Mouse (Mus musculus): ENCODE data around the gene Kcnab2. TPM values are rescaled to one million over a fixed set of nuclear protein-coding genes. Genes with fewer than 3 reads are reported as not detected.
A peak's percentile ranks its signal among the peaks of the same experiment; 100 is the strongest.

Kcnab2 gene
- polyA plus RNA-seq, 1 experiment from 2014 or later: 16.6 TPM

DNA sequence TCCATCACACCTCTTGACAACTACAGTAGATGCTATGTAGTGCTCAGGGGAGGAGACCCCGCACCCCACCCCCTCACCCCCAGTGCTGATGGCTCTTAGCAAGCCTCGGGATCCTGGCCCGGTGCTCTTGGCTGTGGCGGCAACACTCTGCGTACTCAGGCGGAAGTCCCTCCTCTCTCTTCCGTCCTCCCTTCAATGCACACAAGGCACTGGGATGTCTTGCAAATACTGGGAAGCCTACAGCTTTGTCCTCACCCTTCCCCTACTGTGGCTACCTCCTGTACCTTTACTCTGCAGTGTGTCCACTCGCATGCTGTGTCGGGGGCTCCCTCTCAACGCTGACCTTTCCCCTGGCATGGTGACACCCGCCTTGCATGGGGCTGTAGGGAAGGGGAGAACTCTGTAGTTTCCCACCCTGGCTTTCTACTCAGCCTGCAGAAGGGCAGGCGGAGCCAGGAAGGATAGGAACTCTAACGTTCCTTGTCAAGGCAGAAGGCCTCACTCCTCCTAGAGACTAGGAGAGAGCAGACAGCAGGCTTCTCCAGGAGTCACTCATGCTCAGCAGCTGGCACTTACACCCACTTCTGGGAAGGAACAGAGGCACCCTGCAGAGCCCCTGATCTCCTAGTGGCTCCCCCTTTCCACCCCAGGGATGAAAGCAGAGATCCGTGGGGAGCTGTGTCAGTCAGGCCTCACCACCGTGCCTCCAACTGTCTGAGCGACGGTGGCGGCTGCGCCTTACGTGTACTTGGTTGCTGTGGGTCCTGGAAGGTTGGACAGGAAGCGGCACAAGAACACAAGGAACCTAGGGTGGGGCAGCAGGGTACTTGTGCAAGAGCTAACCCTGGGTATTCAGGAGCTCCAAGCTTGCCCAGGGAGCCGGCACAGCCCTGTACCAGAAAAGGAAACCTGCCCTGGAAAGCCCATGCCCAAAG lies 29.7 kb downstream of the Kcnab2 start:
- ATAC-seq (ENCODE audit: low FRiP score): no peak
- peaks cover 8% of the 10 kb centered on the region for H3K4me1 ChIP-seq
- H3K27ac ChIP-seq: no peak overlapping the region
- no peaks in the 10 kb centered on the region for H3K27me3 ChIP-seq
- H3K9me3 ChIP-seq: no peaks in the 10 kb centered on the region
- no peaks in the 10 kb centered on the region for H3K36me3 ChIP-seq (replicated peaks)
- WGBS: 85% methylated on average over 22 of the region's 22 CpGs
- H3K4me2 ChIP-seq: no peak overlapping the region
- no peak overlapping the region for H3K4me3 ChIP-seq (replicated peaks)
- H3K9ac ChIP-seq: no peak overlapping the region

DNA sequence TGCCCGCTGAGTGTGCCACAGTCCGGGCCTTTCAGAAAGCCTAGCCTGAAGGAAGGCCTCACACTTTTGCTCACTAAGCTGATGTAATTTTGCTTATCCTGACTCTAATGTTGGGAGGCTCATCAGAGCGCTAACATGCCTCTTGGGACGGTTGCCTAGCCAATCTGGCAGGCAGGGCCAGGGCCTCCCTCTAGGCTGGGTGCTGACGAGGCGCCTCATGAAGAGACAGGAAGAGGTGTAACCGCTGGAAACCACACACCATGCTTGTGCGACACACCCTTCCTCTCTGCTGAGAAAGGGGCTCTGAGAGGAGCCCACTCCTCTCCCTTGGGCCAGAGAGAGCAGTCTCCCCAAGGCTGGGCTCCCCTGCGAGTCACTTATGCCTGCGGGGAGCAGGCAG lies 31.5 kb downstream of the Kcnab2 start:
- Histone ChIP-seq H3K36me3 (replicated peaks) (no peaks in the 10 kb centered on the region), H3K4me2 (no peak overlapping the region), H3K9ac (no peak overlapping the region), H3K27ac (no peak overlapping the region), H3K4me3 (replicated peaks) (no peak overlapping the region), H3K4me1 (peaks cover 9% of the 10 kb centered on the region; the same call in 1 of the 2 replicates), H3K9me3 (no peaks in the 10 kb centered on the region), H3K27me3 (no peaks in the 10 kb centered on the region)
- ATAC-seq (ENCODE audit: low FRiP score): no peak
- WGBS: 88% methylated on average over 10 of the region's 10 CpGs

DNA sequence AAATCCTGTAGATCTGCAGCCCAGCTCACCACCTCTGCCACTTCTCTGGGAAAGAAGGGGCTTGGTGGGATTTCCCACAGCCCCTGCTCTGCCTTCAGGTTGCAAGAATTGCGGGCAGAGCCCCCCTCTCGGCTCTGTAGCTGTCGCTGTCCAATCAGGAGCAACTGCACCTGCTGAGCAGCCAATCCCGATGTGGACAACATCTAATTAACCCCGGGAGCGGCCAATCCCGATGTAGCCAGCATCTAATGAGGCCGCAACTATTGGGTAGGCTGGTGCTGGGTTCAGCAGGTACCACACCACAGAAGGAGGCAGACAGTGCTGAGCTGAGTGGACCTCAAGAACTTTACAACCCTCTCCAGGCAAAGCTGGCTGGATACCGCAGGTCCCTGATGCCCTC lies 36.1 kb downstream of the Kcnab2 start:
- no peaks in the 10 kb centered on the region for H3K9me3 ChIP-seq
- H3K4me2 ChIP-seq: no peak overlapping the region
- H3K4me1 ChIP-seq: peaks cover 9% of the 10 kb centered on the region; the same call in 1 of the 2 replicates
- ATAC-seq (ENCODE audit: low FRiP score): peak; percentile 61; the same call in 1 of the 2 replicates
- 0 out of 2 replicates have a peak, but pooled peaks cover 7% of the 10 kb centered on the region for H3K27me3 ChIP-seq
- H3K4me3 ChIP-seq (replicated peaks): no peak overlapping the region
- no peak overlapping the region for H3K9ac ChIP-seq
- no peak overlapping the region for H3K27ac ChIP-seq
- WGBS: 29% methylated on average over 9 of the region's 9 CpGs
- H3K36me3 ChIP-seq (replicated peaks): no peaks in the 10 kb centered on the region

DNA sequence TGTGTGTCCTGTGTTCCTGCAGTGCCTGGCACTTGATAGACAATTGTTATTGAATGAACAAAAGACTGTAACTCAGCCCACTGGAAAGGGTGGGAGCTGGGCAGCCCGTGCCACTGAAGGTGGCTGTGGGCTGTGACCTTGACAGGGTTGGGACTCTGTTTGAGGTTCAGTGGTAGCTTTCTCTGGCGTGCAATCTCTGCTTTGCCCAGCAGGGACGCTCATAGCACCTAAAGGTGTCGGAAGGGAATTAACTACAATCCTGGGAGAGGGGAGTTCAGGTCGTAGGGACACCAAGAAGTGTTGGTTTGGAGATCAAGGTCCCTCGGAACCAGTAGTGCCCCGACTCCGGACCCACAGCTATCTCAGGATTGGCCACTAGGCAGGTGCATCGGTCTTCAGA lies 36.8 kb downstream of the Kcnab2 start:
- ATAC-seq (ENCODE audit: low FRiP score): no peak
- H3K9ac ChIP-seq: no peak overlapping the region
- 59% methylated on average over 9 of the region's 9 CpGs for WGBS

DNA sequence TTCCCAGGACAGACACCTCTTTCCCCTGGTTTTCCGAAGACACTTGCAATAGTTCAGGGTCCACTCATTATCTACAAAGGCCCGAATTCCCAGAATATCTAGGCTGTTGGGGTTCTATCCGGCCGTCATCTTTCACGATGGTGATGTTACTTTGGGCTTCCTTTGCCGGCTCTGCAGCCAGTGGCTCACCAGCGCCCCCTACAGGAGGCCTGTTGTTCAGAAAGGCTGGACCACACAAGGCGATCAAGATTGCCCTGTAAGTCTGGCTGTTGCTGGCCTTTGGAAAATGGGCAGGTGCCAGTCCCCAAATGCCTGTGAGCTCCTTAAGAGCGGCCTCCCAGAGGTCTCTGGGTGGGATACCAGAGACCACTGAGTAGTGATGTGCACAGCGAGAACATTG lies 42.4 kb downstream of the Kcnab2 start:
- H3K27me3 ChIP-seq: peaks cover 16% of the 10 kb centered on the region
- 0 out of 2 replicates have a peak overlapping the region, but pooled peaks have one; percentile 0 for H3K27ac ChIP-seq
- H3K4me2 ChIP-seq: peak overlapping the region; percentile 53
- WGBS: 8% methylated on average over 10 of the region's 10 CpGs
- no peaks in the 10 kb centered on the region for H3K36me3 ChIP-seq (replicated peaks)
- peak overlapping the region; percentile 20 for H3K4me3 ChIP-seq (replicated peaks)
- ATAC-seq (ENCODE audit: low FRiP score): peak; percentile 71
- no peaks in the 10 kb centered on the region for H3K9me3 ChIP-seq
- peak overlapping the region; percentile 30; the same call in 1 of the 2 replicates for H3K9ac ChIP-seq
- peaks cover 6% of the 10 kb centered on the region; the same call in 1 of the 2 replicates for H3K4me1 ChIP-seq

More for the DNA sequence above, 36.8 kb downstream of the Kcnab2 start:
- Histone ChIP-seq H3K9me3 (no peaks in the 10 kb centered on the region), H3K36me3 (replicated peaks) (no peaks in the 10 kb centered on the region), H3K4me3 (replicated peaks) (no peak overlapping the region), H3K4me2 (no peak overlapping the region), H3K27ac (no peak overlapping the region), H3K27me3 (peaks cover 8% of the 10 kb centered on the region; the same call in 1 of the 2 replicates), H3K4me1 (peaks cover 9% of the 10 kb centered on the region; the same call in 1 of the 2 replicates)

DNA sequence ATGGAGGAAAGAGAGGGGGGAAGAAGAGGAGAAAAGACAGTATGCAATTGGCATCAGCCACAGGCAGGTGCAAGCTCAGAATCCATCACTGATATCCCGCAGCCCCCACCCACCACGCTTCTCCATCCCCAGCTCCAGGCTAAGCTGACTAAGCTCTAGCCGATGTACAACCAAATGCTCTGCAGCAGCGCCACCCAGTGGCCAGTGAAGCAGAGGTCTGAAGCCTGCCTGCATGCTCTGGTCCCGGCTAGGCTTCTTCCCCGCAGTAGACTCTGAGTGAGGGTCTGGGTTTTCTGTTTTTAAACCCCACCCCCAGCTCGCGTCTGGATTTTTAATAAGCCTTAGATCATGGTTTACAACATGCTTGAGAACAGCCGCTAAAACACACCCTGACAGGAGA lies 42.8 kb downstream of the Kcnab2 start:
- peak overlapping the region; percentile 53 for H3K4me2 ChIP-seq
- H3K9ac ChIP-seq: peak overlapping the region; percentile 30; the same call in 1 of the 2 replicates
- H3K27me3 ChIP-seq: peaks cover 14% of the 10 kb centered on the region
- H3K36me3 ChIP-seq (replicated peaks): no peaks in the 10 kb centered on the region
- no peaks in the 10 kb centered on the region for H3K9me3 ChIP-seq
- H3K27ac ChIP-seq: 0 out of 2 replicates have a peak overlapping the region, but pooled peaks have one; percentile 0
- peaks cover 6% of the 10 kb centered on the region; the same call in 1 of the 2 replicates for H3K4me1 ChIP-seq
- H3K4me3 ChIP-seq (replicated peaks): peak overlapping the region; percentile 20
- ATAC-seq (ENCODE audit: low FRiP score): peak; percentile 94
- WGBS: under 1% methylated on average over 9 of the region's 9 CpGs

DNA sequence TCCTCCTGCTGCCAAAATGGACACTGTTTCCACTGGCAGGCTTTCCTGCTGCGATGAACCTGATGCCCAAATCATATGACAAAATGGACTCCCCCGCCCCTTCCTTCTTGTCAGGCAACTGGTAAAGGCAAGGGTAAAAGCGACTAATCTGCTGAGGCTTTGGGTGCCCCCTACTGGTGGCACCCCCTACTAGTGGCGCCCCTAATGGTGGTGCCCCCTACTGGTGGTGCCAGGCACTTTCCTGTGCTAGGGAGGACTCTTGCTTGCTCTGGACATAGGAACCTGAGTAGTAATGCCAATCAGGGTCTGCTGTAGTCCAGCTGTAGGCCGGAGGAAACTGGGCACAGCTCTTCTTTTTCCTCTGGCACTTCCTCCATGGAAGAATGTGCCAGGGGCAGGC lies 45.4 kb downstream of the Kcnab2 start:
- Histone ChIP-seq H3K27me3 (peaks cover 9% of the 10 kb centered on the region), H3K4me3 (replicated peaks) (no peak overlapping the region), H3K4me1 (peaks cover 11% of the 10 kb centered on the region), H3K4me2 (no peak overlapping the region), H3K9me3 (no peaks in the 10 kb centered on the region), H3K27ac (no peak overlapping the region), H3K9ac (no peak overlapping the region), H3K36me3 (replicated peaks) (no peaks in the 10 kb centered on the region)
- WGBS: 58% methylated on average over 5 of the region's 5 CpGs
- ATAC-seq (ENCODE audit: low FRiP score): no peak

DNA sequence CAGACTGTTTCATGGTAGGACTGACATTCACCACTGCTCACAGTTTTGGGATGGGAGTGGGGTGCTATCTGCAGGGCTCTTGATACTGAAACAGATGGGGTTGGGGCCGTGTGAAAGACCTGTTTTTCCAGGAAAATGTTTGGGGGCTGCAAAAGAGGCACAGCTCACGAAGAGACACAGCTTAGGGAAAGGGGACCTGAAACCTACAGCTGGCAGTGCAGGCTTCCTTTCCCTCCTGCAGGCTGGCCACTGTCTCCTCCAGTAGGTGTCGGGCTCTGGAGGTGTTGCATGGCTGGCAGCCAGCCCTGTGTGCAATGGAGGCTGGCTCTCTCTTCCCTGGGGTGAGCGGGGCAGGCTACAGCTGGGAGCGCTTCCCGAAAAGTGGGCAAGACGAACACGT lies 49.4 kb downstream of the Kcnab2 start:
- Histone ChIP-seq H3K36me3 (replicated peaks) (no peaks in the 10 kb centered on the region), H3K4me1 (peaks cover 5% of the 10 kb centered on the region; the same call in 1 of the 2 replicates), H3K4me2 (no peak overlapping the region), H3K27me3 (no peaks in the 10 kb centered on the region), H3K9me3 (no peaks in the 10 kb centered on the region), H3K9ac (no peak overlapping the region), H3K27ac (no peak overlapping the region), H3K4me3 (replicated peaks) (no peak overlapping the region)
- no peak for ATAC-seq (ENCODE audit: low FRiP score)
- 58% methylated on average over 8 of the region's 8 CpGs for WGBS

DNA sequence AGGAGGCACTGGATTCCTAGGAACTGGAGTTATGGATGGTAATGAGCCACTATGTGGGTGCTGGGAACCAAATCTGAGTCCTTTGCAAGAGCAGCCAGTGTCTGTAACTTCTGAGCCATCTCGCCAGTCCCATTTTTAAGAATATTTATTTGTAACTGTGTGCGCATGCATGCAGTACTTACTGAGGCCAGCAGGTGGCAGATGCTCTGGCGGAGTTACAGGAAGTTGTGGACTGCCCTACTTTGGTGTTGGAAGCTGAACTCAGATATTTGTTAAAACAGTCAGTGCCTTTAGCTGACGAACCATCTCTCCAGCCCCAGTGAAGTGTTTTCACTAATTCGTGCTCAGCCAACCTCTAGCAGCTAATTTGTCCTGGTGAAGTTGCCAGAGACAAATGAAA lies 52.7 kb downstream of the Kcnab2 start:
- H3K36me3 ChIP-seq (replicated peaks): no peaks in the 10 kb centered on the region
- no peak overlapping the region for H3K4me3 ChIP-seq (replicated peaks)
- no peak overlapping the region for H3K9ac ChIP-seq
- H3K27me3 ChIP-seq: no peaks in the 10 kb centered on the region
- no peaks in the 10 kb centered on the region for H3K9me3 ChIP-seq
- ATAC-seq (ENCODE audit: low FRiP score): no peak
- peaks cover 6% of the 10 kb centered on the region; the same call in 1 of the 2 replicates for H3K4me1 ChIP-seq
- no peak overlapping the region for H3K4me2 ChIP-seq
- WGBS: 66% methylated on average over 5 of the region's 5 CpGs
- no peak overlapping the region for H3K27ac ChIP-seq

DNA sequence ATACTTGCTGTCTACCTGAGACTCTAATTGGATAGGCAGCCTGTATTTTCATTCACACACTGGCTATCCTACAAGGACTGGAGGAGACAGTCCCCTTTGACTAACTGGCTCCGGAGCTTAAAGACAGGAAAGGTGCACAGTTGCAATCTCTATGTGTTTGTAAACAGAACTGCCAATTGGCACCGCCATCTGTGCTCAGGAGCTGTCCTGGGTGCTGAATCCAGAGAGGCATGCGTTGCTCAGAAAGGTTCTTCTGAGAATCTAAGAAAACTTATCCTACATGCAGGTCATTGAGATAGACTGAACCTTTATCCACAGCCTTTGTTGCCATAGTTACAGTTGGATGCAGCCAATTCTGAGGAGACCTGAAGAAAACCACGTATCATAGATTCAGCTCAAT lies 53.3 kb downstream of the Kcnab2 start:
- no peaks in the 10 kb centered on the region for H3K9me3 ChIP-seq
- H3K27me3 ChIP-seq: no peaks in the 10 kb centered on the region
- peaks cover 12% of the 10 kb centered on the region; the same call in 1 of the 2 replicates for H3K4me1 ChIP-seq
- ATAC-seq (ENCODE audit: low FRiP score): no peak
- H3K9ac ChIP-seq: no peak overlapping the region
- no peak overlapping the region for H3K4me2 ChIP-seq
- H3K36me3 ChIP-seq (replicated peaks): no peaks in the 10 kb centered on the region
- no peak overlapping the region for H3K27ac ChIP-seq
- WGBS: 40% methylated on average over 4 of the region's 4 CpGs
- no peak overlapping the region for H3K4me3 ChIP-seq (replicated peaks)

DNA sequence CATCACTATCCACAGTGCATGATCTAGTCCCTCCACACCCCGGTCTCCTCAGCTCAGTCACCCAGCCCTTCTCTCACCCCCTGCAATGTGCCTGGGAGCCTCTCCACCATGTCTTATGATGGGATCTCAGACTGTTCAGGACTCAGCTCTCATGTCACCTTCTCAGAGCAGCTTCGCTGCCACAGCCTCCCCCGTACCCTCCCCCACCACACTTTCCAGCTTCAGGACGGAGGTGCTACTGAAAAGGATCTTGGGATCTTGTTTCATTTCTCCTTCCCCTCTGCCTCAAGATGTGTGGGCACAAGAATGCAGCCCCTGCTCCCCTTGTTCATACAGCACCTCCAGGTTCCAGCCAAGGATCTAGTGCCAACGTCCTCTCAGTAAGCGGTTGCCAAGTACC lies 54.1 kb downstream of the Kcnab2 start:
- Histone ChIP-seq H3K4me2 (no peak overlapping the region), H3K9me3 (no peaks in the 10 kb centered on the region)

DNA sequence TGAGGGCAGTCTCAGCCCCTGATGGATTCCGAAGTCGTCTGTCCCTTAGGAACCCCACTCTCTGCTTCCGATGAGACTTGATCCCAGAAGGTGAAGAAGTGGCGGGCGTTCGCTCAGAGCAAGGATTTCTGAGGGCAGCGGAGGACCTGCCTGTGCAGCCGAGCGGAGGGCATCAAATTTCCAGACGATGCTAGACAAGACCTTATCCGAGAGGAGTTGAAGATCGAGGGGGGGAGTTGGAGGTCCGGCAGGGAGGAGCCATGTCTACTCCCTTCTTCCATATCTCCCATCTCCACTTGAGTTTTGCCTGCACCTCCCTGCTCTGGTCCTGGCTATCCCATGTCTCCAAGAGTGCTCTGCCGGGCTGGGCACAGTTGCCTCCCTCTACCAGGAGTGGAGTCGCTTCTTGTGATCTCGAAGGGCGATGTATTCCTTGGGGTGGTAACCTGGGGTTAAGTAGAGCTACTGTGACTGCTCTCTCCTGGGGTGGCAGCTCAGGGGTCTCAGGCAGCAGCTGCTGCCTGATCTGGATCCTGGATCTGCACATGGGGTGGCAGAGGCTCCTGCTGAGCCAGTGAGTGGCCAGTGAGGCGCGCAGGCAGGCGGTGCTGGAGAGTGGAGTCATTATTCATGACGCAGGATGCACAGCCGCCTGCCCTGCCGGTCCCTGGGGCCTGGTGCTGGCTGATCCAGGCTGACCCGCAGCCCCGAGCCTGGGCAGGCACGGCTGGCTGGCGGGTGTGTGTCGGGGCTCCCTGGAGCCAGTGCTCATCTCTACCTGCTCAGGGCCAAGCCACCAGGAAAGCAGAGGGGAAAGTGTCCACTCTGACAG lies 59.2 kb downstream of the Kcnab2 start:
- peak; percentile 41; the same call in 1 of the 2 replicates for ATAC-seq (ENCODE audit: low FRiP score)
- H3K9ac ChIP-seq: no peak overlapping the region

More for the DNA sequence above, 54.1 kb downstream of the Kcnab2 start:
- Histone ChIP-seq H3K27ac (no peak overlapping the region), H3K4me3 (replicated peaks) (no peak overlapping the region), H3K9ac (no peak overlapping the region), H3K36me3 (replicated peaks) (no peaks in the 10 kb centered on the region), H3K27me3 (no peaks in the 10 kb centered on the region), H3K4me1 (peaks cover 16% of the 10 kb centered on the region)
- WGBS: 93% methylated on average over 6 of the region's 6 CpGs
- ATAC-seq (ENCODE audit: low FRiP score): no peak

More for the DNA sequence above, 59.2 kb downstream of the Kcnab2 start:
- no peaks in the 10 kb centered on the region for H3K9me3 ChIP-seq
- H3K4me2 ChIP-seq: no peak overlapping the region
- 47% methylated on average over 28 of the region's 28 CpGs for WGBS
- H3K36me3 ChIP-seq (replicated peaks): no peaks in the 10 kb centered on the region
- peak overlapping the region; percentile 25; the same call in 1 of the 2 replicates for H3K27ac ChIP-seq
- H3K4me1 ChIP-seq: peaks cover 24% of the 10 kb centered on the region
- no peak overlapping the region for H3K4me3 ChIP-seq (replicated peaks)
- no peaks in the 10 kb centered on the region for H3K27me3 ChIP-seq
